Comparison of ENCODE assay signal across 27 mouse cellular contexts in genomic region chr1:91935171-91935570, GRCm38 (mm10).
DNase-seq lines count a peak whose midpoint lies in the region; ATAC-seq and TF ChIP-seq lines count a peak whose summit lies in the region.
"Had no signal": no experiment of that assay in that cellular context is flagged by ENCODE, and none has a peak within 500 bp of the region (broad histone marks: within the 10 kb centered on the region; RNA-seq: fewer than 3 reads in every experiment).

No protein-coding gene starts in this region.

- H3K9ac ChIP-seq in heart, embryonic 13.5 days: no peak overlapping the region
- H3K9ac ChIP-seq: embryonic facial prominence, embryonic 15.5 days; forebrain, embryonic 15.5 days; hindbrain, embryonic 13.5 days; liver, embryonic 15.5 days; lung, embryonic 15.5 days; neural tube, embryonic 13.5 days had no signal

- H3K27ac ChIP-seq in heart, embryonic 13.5 days (replicated peaks): peak overlapping the region; percentile 61
- H3K27ac ChIP-seq in cerebellum, adult 2 months (ENCODE audit: insufficient read depth, low read length): no peak overlapping the region
- H3K27ac ChIP-seq: embryonic facial prominence, embryonic 15.5 days; forebrain, embryonic 15.5 days; hindbrain, embryonic 13.5 days; kidney, postnatal 0 days; limb, embryonic 10.5 days; liver, embryonic 15.5 days; lung, embryonic 15.5 days; neural tube, embryonic 13.5 days had no signal

- no peaks in the 10 kb centered on the region for H3K27me3 ChIP-seq in heart, embryonic 13.5 days (replicated peaks)
- no peaks in the 10 kb centered on the region for H3K27me3 ChIP-seq in cerebellum, adult 2 months (ENCODE audit: control insufficient read depth, insufficient read depth, low read length)
- H3K27me3 ChIP-seq: CH12.LX; embryonic facial prominence, embryonic 15.5 days; forebrain, embryonic 15.5 days; hindbrain, embryonic 13.5 days; liver, embryonic 15.5 days; lung, embryonic 15.5 days; neural tube, embryonic 13.5 days; Patski had no signal

- peaks cover 12% of the 10 kb centered on the region for H3K4me1 ChIP-seq in heart, embryonic 13.5 days
- H3K4me1 ChIP-seq in cerebellum, adult 2 months (ENCODE audit: control insufficient read depth, insufficient read depth, low read length): no peaks in the 10 kb centered on the region; the same call in 1 of the 2 replicates
- H3K4me1 ChIP-seq: embryonic facial prominence, embryonic 15.5 days; forebrain, embryonic 15.5 days; hindbrain, embryonic 13.5 days; limb, embryonic 10.5 days; liver, embryonic 15.5 days; neural tube, embryonic 13.5 days had no signal

- H3K9me3 ChIP-seq in heart, embryonic 13.5 days: no peaks in the 10 kb centered on the region
- H3K9me3 ChIP-seq: embryonic facial prominence, embryonic 15.5 days; forebrain, embryonic 15.5 days; G1E; hindbrain, embryonic 13.5 days; limb, embryonic 10.5 days; liver, embryonic 15.5 days; lung, embryonic 15.5 days; neural tube, embryonic 13.5 days had no signal

- H3K4me3 ChIP-seq in heart, embryonic 13.5 days: no peak overlapping the region
- no peak overlapping the region for H3K4me3 ChIP-seq in cerebellum, adult 2 months (replicated peaks; ENCODE audit: insufficient read depth, low read depth, low read length)
- H3K4me3 ChIP-seq: embryonic facial prominence, embryonic 15.5 days; forebrain, embryonic 15.5 days; hindbrain, embryonic 13.5 days; limb, embryonic 10.5 days; liver, embryonic 15.5 days; lung, embryonic 15.5 days; myocyte; neural tube, embryonic 13.5 days had no signal

- H3K4me2 ChIP-seq in heart, embryonic 13.5 days: no peak overlapping the region
- H3K4me2 ChIP-seq: embryonic facial prominence, embryonic 15.5 days; forebrain, embryonic 15.5 days; hindbrain, embryonic 13.5 days; liver, embryonic 15.5 days; lung, embryonic 15.5 days; neural tube, embryonic 13.5 days had no signal

- no peak for TF ChIP-seq CTCF in cerebellum, adult 2 months (IDR thresholded peaks at IDR 0.05; ENCODE audit: borderline replicate concordance, insufficient read depth, low read depth, low read length)

- intact Hi-C loops in heart, postnatal 25 days (cut with DNase I): no loop called here

- ATAC-seq in heart, embryonic 13.5 days (ENCODE audit: extremely low read depth, insufficient number of reproducible peaks, low FRiP score, low TSS enrichment): no peak
- ATAC-seq: forebrain, embryonic 15.5 days; midbrain, embryonic 16.5 days; Patski had no signal

- WGBS in heart, embryonic 13.5 days: 25% methylated on average over 3 of the region's 3 CpGs
- 55% methylated on average over 3 of the region's 3 CpGs for WGBS in cerebellum, adult 2 months

- TF ChIP-seq POLR2A in cerebellum, adult 2 months (IDR thresholded peaks at IDR 0.05; ENCODE audit: borderline replicate concordance, insufficient read depth, low read length): no peak

- peaks cover 41% of the 10 kb centered on the region for H3K36me3 ChIP-seq in heart, embryonic 13.5 days

- peak; percentile 96 for DNase-seq in heart, adult 11 months
- DNase-seq in heart, postnatal 25 days (ENCODE audit: low spot score): no peak
- peak; percentile 55 for DNase-seq in heart, adult 8-10 months (ENCODE audit: low spot score)
- DNase-seq in skeletal muscle tissue, adult 2 months (ENCODE audit: low read depth, low spot score): peak; percentile 27
- DNase-seq in cerebellum, adult 2 months: no peak
- DNase-seq in cerebellum, adult 18-20 months: no peak
- DNase-seq: B cell, adult 2 months; cerebellum, adult 11 months; cerebellum, postnatal 25 days; kidney, adult 11 months; liver; lung, postnatal 36 days; thymus, postnatal 14 days had no signal

Comparison
In these comparisons a context has a peak if more than half of its experiments do, and no peak if none do; other contexts are left out.
1. DNase-seq: peak in heart, adult 11 months (single experiment), heart, adult 8-10 months (single experiment) and skeletal muscle tissue, adult 2 months (single experiment); none in heart, postnatal 25 days (single experiment), cerebellum, adult 2 months (0 of 2) and cerebellum, adult 18-20 months (0 of 2).